Mouse (Mus musculus) spleen, adult 18-20 months (tissue): ENCODE results near the gene Slc4a3.

Experiments
- DNase-seq, 2 experiments: peaks; one replicate each; pipeline ENCODE4 v3.0.0; 2022; ENCODE audit warnings: mixed read lengths in 2 of 2

The Slc4a3 gene

GRCm38 (mm10) chr1:75608225-75608624 lies 62.2 kb downstream of the Slc4a3 start:
- DNase-seq = no peak

DNA sequence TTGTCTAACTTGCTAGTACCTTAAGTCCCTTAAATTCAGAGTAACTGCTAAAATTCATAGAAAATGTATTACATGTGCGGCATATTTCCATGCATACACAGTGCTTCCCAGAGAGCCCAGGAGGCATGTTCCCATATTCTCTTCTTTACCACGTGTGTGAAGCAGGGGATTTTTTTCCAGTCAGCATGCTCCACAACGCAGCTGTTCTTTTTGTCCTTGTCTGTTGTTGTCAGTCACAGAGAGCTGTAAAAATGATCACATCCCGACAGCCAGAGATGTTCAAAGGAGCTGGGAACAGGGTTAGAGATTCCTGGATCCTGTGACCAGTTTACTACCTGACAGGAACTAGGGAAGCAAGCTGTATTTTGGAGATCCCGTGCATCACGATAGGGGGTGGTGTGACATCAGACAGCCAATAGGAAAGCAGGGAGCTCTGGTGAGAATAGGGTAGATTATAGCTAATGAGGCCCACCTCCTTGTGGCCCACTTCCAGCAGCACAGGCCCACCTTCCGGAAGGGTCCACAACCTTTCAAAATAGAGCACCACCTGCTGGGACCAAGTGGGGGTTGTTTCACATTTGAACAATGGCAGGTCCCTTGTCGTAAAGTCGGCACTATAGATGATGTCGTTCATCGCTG lies 62.7 kb downstream of the Slc4a3 start:
- DNase-seq = no peak

- no peak for DNase-seq
Measured at GRCm38 (mm10) chr1:75609264-75609662, 63.2 kb downstream of the Slc4a3 start.

GRCm38 (mm10) chr1:75610553-75610952 lies 64.5 kb downstream of the Slc4a3 start:
- DNase-seq = no peak
